Mouse (Mus musculus) A20 (cell line): ENCODE data around the gene Ank3.

Experiments used
- DNase-seq: peaks from one replicate; pipeline ENCODE4 v3.0.0-alpha.2; 2011; ENCODE audit warnings: low read depth, low spot score

The Ank3 gene

DNA sequence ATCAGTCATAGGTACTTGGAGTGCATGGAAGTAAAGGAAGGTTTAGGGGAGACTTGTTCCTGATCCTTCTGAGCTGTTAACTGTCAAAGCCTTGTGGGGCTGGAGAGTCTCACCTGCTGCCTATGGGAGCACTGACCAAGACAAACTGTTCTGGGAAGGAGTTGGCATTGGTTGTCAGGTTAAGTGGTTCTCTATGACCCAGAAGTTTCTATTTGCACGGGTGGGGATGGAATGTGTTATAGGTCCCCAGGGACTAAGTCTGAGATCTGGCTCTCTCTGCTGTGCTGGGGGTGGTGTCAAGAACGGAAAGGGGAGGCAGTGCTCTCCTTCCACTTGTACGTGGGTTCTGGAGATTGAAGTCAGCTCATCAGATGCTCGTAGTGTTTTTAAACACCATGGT is 6.9 kb downstream of the Ank3 start:
- no peak for DNase-seq

DNA sequence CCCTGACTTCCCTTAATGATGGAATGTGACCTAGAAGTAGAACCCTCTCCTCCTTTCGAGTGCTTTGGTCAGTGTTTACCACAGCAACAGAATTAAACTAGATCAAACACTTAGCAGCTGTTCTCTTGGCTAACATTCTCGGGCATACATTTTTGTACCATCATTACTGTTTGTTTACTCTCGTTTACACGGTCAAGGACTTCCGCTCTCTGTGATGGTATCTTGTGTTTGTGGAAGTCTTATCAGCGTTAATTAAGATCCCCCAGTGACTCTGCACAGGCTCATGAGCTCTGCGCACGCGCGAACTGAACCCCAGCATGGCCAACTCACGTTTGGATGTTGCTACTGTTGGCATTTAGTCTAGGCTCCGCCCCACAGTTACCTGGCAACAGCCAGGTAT is 16.3 kb downstream of the Ank3 start:
- no peak for DNase-seq

DNA sequence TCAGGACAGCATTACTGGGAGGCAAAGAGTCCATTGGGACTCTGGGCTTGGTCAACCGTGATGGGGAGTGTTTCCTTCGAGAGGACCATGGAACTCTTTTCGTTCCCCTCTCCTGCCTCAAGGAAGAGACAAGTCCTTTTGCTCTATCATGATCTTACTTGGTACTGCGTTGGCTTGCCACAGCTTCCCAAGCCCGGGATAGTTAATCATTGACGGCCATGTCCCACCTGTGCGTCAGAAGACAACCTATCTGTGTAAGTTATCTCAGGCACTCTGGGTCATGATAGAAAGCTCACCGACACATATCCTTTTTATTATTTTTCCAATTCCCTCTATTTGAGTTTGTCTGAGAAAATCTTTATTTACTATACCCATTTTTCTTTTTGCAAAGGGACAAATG is 20.1 kb downstream of the Ank3 start:
- DNase-seq = no peak

DNA sequence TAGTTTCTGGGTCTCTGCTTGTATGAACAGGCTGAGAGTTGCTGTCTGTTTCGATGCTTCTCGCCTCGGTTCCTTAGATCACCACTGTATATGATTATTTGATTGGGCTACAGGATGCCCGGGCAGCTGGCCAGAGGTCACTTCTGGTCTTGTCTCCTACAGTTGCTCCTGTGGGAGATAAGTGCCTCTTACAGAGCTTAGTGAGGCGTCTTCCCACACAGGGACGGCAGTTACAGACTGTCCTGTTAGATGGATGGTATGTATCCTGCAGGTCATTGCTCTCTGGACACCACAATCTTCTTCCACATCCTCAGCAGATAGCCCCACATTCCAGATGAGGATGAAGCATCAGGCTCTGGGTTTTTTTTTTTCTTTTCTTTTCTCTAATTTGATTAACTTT is 21.7 kb downstream of the Ank3 start:
- no peak for DNase-seq

DNA sequence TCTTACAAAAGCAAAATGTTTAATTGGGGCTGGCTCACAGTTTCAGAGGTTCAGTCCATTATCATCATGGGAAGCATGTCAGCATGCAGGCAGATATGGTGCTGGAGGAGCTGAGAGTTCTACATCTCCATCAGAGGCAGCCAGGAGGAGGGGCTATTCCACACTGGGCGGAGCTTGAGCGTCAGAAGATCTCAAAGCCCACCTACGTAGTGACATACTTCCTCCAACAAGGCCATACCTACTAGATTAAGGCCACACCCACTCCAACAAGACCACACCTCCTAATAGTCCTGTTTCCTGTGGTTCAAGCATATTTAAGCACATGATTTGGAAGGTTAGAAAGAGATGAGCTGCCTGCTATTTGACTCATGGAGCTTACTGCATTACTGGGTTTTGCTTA is 25.5 kb downstream of the Ank3 start:
- DNase-seq = peak; percentile 9

DNA sequence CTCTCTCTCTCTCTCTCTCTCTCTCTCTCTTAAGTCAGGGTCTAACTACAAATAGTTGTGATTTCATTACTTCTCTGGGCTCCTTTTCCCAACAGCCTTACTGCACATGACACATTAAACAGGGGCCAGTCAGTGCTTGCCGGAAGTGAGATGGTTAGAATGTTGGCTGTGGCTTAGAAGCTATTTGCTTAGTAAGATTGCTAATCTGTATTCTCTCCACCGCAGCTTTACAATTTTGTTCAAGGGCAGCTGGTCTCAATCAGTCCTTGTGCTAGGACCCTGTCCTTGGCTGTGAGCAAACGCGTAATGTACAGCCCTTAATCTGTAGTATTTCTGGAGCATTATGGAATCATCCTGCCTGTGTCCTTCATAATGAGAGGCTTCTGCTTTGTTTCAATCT is 31.6 kb downstream of the Ank3 start:
- no peak for DNase-seq

DNA sequence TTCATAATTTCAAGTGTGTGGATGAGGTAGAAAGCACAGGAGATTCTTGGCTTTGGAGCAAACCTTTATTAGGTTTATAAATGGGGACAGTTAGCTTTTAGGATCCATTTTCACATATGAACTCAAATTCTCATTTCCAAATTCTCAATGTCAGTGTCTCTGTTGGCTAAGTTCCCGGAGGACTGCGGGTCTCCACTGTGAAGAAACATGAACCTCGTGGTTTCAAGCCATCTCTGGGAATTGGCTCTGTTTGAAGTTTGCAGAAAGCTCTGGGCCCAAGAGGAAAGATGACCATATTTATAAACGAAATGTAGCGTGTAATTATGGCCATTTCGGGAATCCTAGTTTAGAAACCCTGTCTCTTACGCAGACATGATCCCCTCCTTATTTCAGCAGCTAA is 32.5 kb downstream of the Ank3 start:
- DNase-seq = no peak

DNA sequence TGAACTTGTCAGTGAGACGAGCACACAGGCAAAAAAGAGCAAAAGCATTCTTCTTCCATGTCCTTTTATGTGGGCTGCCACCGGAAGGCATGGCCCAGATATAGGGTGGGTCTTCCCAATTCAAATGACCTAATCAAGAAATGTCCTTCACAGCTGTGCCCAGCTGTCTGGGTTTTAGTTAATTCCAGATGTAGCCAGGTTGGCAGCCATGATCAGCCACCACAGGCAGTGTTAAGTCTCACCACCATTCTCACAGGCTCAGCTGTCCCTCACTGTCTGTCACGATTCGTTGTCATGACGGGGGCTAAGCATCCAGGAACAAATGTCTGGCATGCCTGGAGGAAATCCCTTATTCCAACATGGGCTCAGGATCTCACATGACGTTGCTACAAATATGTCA is 36.6 kb downstream of the Ank3 start:
- no peak for DNase-seq

DNA sequence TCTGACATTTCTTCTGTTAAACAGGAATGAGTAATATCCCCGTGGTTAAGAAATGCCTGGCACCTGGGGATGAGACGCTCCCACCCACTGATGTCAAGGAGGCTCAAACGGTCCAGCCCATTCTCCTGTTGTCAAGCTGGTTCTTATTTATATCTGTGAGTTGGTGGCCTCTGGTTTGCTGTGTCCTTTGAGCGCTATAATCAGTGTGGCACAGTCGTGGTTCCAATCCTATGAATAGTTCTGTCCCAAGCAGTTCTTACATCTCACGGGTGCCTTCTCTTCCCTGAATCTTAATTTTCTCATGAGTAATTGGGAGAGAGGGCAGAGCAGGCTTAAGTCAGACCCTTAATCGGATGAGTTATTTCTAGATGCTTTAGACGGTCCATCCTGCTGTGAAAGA is 40.9 kb downstream of the Ank3 start:
- no peak for DNase-seq

DNA sequence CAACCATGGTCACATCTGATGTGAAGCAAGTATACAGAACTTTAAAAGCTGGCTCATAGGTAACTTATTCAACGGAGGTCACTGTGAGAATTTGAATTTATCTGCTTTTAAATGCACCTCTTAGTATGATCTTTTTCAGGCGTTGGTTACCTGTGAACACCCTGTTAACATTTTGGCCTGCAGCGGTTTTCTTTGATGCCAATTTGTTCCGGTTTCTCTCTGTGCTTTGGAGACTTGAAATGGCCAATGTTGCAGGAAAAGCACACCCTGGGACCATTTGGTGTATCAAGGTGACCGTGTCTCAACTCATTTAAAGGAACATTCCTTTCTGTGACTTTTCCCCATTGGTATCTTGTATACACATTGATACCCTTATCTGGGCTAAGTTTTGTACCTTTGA is 46.0 kb downstream of the Ank3 start:
- no peak for DNase-seq

DNA sequence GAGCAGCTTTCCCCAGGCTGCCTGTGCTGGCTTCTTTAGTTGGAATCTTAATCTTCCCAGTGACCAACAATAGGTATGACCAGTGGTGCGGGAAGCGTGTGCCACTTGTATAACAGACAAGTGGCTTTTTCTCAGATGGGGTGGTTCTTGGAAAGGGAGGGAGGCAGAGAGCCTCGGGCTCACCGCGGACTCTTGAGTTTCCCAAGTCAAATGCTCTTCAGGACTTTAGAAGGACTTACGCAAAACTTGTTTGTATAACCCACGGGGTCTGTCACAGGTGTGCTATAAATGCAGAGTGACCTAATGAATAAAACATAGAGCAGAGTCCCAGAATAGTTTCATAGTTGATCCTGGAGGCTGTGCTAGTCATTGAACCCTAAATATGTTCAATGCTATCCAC is 47.4 kb downstream of the Ank3 start:
- DNase-seq = no peak

DNA sequence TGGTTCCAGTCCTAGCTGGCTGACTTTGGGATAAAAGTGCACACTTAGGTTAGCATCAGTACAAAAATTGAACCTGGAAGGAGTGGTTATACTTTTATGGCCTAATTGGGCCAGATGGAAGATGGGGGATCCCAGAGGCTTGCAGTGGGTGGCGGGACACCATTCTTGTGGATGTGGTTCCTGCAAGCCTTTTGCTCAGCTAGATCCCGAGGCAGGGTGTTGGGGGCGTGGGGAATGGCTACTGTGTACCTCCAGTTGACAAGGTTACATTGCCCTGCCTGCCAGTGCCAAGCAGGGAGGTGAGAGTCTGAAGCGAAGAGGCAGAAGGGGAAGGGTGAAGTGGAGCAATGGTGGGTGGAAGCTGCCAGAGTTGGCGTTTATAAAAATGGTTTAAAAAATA is 48.0 kb downstream of the Ank3 start:
- no peak for DNase-seq

DNA sequence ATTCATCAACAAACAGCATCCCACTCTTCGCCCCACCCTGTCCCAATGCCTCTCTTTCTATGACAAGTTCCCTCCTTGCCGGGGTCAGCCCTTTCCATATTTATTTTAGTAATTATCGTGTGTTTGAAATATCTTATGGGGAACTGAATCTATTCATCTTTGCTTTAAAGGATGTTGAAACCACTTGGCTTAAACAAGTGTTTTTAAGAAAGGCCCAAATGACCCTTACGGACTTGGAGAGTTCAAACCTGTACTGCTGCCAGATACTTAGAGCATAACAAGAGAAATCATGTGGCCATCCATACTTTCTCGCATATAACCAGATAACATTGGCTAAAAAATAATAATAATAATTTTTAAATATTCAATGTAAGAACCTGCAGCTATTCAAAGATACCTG is 48.7 kb downstream of the Ank3 start:
- DNase-seq = no peak

DNA sequence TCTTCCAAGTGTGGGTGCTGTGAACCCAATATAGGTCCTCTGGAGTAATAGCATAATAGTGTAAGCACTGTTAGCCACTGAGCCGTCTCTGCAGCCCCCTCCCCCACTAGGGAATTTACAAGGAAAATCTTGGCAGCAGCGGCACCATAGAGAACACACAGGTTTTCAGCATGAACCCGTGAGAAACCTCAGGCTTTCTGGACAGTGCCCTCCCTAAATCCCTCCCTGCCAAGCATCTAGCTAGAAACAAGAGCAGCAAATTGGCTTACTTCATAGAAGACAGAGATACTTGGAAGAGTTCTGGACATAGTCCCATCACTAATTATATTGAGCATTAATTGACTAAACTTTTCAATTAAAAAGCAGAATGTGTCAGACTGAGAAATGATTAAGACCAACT is 49.6 kb downstream of the Ank3 start:
- no peak for DNase-seq

DNA sequence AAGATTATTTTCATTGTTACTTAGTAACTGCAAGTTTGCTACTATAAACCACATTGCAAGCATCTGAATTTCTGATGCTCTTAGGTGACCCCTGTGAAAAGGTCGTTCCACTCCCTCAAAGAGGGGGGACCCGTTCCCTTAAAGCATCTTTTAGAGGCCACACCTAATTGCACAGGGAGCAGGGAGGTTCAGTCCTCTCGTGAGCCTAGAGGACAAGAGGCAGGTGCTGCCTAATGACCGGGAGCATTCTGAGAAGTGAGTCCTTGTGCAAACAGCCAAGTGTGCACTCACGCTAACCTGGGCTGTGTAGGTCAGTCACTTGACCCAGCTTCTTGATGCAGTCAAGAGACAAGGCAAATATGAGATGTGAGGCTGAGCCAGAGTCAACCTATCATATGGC is 52.4 kb downstream of the Ank3 start:
- no peak for DNase-seq

DNA sequence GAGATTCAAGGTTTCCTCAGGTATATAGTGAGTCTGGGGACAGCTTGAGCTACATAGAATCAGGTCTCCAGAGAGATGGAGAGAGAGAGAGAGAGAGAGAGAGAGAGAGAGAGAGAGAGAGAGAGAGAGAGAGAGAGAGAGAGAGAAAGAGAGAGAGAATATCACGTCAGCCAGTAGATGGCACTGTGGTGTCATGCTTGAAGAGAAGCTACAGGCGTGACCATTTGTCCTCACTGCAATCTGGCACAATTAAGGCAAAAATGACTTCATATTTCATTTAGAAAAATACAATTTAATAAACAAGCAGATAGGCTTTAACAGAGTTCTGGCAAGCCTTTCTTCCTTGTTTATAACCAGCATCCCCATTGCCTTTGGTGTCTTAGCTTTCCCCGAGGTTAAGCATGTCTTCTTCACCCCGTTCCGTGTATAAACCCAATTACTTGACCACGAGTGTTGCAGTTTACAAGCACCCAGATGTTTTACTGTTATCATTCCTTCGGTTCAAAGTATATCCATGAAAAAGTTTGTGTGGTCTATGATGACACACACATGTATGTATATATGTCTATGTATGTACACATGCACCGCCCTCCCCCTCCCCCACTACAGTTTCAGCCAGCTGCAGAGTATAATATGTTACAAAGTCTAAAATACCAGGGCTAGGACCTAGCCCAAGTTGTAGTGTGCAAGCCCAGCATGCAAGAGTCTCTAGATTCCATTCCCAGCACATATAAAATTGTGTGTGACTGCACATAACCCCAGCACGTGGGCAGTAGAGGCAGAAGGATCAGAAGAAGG is 53.8 kb downstream of the Ank3 start:
- peak; percentile 55 for DNase-seq

DNA sequence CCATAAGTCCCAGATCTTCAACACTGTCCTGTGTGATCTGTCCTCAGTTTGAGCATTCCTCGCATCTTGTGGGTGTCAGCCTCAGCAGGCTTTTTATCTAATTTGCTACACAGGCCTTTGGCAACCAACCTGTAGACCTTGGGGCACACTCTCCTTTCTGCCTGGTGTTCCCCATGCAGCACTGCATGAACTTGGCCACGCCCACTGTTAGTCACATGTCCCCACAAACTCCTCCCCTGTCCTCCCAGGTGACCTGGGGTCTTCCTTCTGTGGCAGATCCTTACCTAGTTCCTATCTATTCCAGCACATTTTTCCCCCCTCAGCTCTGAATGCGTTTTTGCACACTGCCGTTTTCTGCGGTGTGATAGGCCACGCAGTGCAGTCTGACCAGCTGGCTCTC is 55.0 kb downstream of the Ank3 start:
- DNase-seq = no peak

DNA sequence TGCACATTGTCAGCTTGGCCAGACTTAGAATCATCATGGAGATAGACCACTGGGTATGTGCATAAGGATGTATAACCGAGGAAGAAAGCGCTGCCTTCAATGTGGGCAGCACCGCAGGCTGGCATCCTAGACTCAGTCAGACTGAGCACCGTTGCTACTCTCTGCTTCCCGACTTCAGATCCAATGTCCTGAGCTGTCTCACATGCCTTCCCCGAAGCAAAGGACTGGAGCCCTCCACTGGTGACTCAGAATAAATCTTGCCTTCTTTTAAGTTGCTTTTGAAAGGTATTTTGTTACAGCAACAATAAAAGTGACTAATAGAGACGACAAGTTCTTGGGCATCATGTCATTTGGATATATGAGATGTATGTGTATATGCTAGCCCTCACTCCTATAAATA is 55.9 kb downstream of the Ank3 start:
- no peak for DNase-seq

DNA sequence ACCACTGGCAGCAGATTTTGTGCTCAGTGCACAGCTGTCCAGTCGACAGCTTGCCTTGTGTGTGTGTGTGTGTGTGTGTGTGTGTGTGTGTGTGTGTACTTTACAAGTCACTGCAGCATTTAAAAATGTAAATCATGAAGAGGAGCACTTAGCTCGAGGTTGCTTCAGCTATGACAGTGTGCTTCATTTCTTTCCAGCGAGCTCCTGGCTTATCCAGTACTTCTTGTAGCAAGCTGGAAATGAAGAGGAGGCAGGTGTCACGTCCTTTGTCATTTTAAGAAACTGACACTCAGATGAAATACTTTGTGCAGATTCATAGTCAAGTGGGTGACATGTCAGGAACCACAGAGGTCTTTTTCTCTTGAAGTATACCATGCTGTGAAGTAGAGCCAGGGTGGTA is 66.3 kb downstream of the Ank3 start:
- no peak for DNase-seq

DNA sequence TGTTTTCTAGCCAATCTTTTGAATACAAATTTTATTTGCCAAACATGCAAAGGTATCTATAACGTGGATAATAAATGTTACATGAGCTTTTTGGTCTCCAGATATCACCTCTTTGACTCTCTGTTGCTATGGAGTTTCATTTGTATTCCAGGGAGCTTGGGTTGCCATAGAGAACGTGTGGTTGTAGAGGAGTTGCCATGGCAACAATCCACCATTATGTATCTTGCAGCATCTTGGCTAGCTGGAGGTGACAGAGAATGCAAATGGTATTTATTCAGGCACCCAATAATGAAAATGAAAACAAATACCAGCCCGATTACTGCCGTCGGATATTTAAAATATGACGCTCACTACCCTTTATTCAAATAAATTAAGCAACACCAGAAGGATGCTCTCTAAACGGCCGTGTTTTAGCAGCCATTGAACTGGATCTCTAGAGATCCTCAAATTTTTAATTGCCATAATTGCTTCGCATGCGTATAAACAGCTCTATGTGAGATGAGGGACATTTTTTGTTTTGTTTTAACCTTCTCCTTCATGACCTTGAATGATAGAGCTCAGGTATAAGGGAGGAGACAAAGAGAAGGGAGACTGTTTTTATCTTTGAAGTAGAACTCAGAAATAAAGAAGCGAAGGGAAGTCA is 67.1 kb downstream of the Ank3 start:
- DNase-seq = no peak

DNA sequence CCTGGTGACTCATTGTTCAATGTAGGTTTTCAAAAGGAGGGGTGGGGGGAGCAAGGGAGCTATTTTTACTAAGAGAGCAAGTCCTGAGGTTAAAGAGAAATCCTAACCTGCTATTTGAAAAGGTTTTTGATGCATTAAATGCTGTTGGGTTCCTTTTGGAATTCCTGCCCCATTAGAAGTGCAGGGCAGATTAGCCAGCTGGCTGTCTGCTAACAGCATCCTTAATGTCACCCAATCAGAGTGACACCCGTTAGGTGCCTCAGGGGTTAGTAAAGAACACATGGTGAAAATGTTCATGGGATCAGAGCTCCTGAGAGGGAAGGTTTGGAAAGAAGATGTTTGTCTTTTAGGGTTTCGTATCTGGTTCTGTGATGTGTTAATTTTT is 67.6 kb downstream of the Ank3 start:
- no peak for DNase-seq

DNA sequence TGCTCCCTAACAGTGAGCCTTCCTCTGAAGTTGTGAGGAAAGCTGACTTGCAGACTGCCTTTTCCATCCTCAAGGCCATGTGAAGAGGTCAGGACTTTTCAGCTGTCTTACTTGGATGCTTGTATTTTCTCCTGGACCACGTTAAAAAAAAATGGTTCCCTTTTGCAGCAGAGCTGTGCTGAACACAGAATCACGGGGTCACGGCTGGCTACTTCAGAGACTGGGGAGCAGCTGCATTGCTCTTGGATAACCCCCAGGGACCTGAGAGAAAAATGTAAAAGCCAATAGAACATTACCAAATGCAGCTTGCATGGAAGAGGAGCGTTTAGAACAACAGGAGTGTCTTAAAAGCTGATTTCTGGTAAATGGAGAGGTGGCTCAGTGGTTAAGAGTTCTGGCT is 68.0 kb downstream of the Ank3 start:
- peak; percentile 18 for DNase-seq

DNA sequence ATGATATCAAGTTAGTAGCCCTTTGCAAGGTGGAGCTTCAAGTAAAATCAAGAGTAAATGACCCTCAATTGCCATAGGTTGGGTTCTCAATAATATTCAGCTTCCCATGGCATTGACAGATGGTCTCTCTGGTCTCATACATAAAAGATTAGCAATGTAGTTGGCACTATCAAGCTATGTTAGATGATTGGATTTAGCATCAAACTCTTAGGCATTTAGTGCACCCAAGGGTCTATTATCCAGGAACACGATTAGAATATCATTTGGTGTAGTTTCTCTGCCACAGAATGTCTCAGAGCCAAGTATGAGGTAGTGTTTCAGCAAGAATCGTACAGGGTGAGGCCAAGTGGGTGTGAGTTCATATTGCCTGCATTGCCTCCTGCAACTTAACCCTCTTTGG is 68.6 kb downstream of the Ank3 start:
- DNase-seq = no peak

DNA sequence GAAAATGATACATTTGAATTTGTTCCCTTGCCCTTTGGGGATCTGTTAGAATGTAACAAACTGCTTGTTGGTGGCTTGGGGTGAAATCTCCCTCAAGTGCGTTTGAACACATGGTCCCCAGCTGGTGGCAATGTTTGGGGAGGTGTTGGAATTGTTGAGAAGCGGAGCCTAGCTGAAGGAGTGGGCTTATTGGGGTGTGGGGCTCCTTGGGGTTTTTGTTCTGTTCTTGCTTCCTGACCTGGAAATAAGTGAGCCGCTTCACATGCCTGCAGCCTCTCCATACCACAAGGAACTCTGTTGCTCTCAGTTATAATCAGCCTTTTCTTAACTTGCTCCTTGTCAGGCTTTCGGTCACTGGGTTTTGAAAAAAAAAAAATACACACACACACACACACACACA is 73.3 kb downstream of the Ank3 start:
- no peak for DNase-seq
